Mouse (Mus musculus): ENCODE results near the gene Gm7257. TPM values are rescaled to one million over a fixed set of nuclear protein-coding genes. Genes with fewer than 3 reads are reported as not detected.

Gm7257 gene
- not detected in 2 replicates for total RNA-seq (2021)
- long read RNA-seq, result 0 reads

- no peak for DNase-seq
Observed at GRCm38 (mm10) chr9:36431584-36431983, at the start of gene Gm7257. Gm7257 (plus strand) TSS chr9:36431884.

DNA sequence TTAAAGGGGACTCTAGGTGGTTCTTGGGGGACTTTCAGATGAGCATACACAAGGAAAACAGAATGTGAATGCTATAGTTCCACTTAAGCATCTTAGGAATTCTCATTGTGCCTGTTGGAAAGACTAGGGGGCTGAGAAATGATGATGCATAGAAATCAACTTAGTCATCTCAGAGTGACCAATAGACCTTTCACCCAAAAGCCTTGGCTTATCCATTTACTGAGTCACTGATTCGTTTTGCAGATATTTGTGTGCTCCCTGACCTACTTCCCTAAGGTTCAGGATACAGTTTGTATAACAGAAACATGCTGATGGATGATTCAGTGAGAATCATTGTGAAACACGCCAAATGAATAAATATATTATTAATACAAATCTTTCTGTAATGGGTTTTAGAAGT, 28.7 kb upstream of the Gm7257 start:
- no peak for DNase-seq

- no peak for DNase-seq
Observed at GRCm38 (mm10) chr9:36435051-36435764, 3.5 kb downstream of the Gm7257 start.

- DNase-seq, result no peak
Observed at GRCm38 (mm10) chr9:36475338-36475737, 43.7 kb downstream of the Gm7257 start, which contains the start of gene Gm9513. Gm9513 (plus strand) TSS chr9:36475638.

Other genes starting within 250 kb of the Gm7257 start
- not detected in 2 replicates for gene Gm9513, start 43.8 kb downstream of the Gm7257 start, total RNA-seq (2021)
- gene Gm5615, start 110.1 kb downstream of the Gm7257 start, total RNA-seq (2021), result not detected in 2 replicates
- not detected in 2 replicates for gene Gm17689, start 150.8 kb downstream of the Gm7257 start, total RNA-seq (2021)
- not detected in 2 replicates for gene A630095E13Rik, start 211.5 kb downstream of the Gm7257 start, total RNA-seq (2021)